8 mouse cellular contexts compared by ENCODE assay signal in the genomic region with DNA sequence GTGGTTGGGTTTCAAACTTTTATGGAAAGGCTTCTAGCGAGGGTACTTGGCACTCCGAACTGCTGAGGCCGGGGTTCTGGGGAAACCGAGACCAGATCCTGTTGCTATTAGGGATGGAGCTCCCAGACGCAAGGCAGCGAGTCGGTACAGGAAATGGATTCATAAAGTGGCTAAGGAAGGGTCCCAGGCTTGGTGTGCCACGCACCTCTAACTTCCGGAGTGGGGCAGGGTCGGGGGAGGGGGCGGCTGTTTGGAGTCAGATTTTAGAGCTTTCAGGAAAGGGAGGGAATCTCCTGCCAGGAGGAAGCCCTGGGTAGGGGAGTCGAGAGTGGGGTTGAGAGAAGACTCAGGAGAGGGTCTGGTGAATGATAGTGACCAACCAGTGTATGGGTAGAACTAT. TPM values are rescaled to one million over a fixed set of nuclear protein-coding genes. Genes with fewer than 3 reads are reported as not detected.
A peak's percentile ranks its signal among the peaks of the same experiment; 100 is the strongest.
DNase-seq lines count a peak whose midpoint lies in the region; ATAC-seq and TF ChIP-seq lines count a peak whose summit lies in the region.

No protein-coding gene starts in this region.

- H3K9ac ChIP-seq in kidney, postnatal 0 days (ENCODE audit: low read depth, low read length) = peak overlapping the region; percentile 68
- H3K9ac ChIP-seq in embryonic facial prominence, embryonic 12.5 days = peak overlapping the region; percentile 66
- H3K9ac ChIP-seq in limb, embryonic 13.5 days = peak overlapping the region; percentile 77
- peak overlapping the region; percentile 51 for H3K9ac ChIP-seq in stomach, embryonic 15.5 days

- TF ChIP-seq CTCF in kidney, postnatal 0 days (IDR thresholded peaks at IDR 0.05; ENCODE audit: low read depth) = no peak

- H3K4me1 ChIP-seq in kidney, postnatal 0 days (replicated peaks; ENCODE audit: insufficient read depth, low read length) = 0 out of 2 replicates have a peak, but pooled peaks cover 14% of the 10 kb centered on the region
- H3K4me1 ChIP-seq in embryonic facial prominence, embryonic 12.5 days = peaks cover 31% of the 10 kb centered on the region
- peaks cover 46% of the 10 kb centered on the region for H3K4me1 ChIP-seq in limb, embryonic 13.5 days
- H3K4me1 ChIP-seq in stomach, embryonic 15.5 days = peaks cover 28% of the 10 kb centered on the region

- peak overlapping the region; percentile 91 for H3K4me2 ChIP-seq in kidney, postnatal 0 days (ENCODE audit: low read length)
- H3K4me2 ChIP-seq in embryonic facial prominence, embryonic 12.5 days (replicated peaks) = peak overlapping the region; percentile 78
- H3K4me2 ChIP-seq in limb, embryonic 13.5 days (replicated peaks) = peak overlapping the region; percentile 92
- H3K4me2 ChIP-seq in stomach, embryonic 15.5 days = peak overlapping the region; percentile 87

- peaks cover 7% of the 10 kb centered on the region; the same call in 1 of the 2 replicates for H3K36me3 ChIP-seq in kidney, postnatal 0 days (ENCODE audit: insufficient read depth, low read length)
- H3K36me3 ChIP-seq in embryonic facial prominence, embryonic 12.5 days = peaks cover 42% of the 10 kb centered on the region
- peaks cover 39% of the 10 kb centered on the region for H3K36me3 ChIP-seq in limb, embryonic 13.5 days
- H3K36me3 ChIP-seq in stomach, embryonic 15.5 days = peaks cover 21% of the 10 kb centered on the region

- H3K4me3 ChIP-seq in kidney, postnatal 0 days (replicated peaks; ENCODE audit: low read depth, low read length) = peak overlapping the region; percentile 65
- peak overlapping the region; percentile 67 for H3K4me3 ChIP-seq in embryonic facial prominence, embryonic 12.5 days
- H3K4me3 ChIP-seq in limb, embryonic 13.5 days = peak overlapping the region; percentile 72
- H3K4me3 ChIP-seq in stomach, embryonic 15.5 days (replicated peaks) = peak overlapping the region; percentile 65

- H3K9me3 ChIP-seq in kidney, postnatal 0 days (replicated peaks; ENCODE audit: low read length) = no peaks in the 10 kb centered on the region
- no peaks in the 10 kb centered on the region for H3K9me3 ChIP-seq in embryonic facial prominence, embryonic 12.5 days
- H3K9me3 ChIP-seq in limb, embryonic 13.5 days = no peaks in the 10 kb centered on the region
- no peaks in the 10 kb centered on the region for H3K9me3 ChIP-seq in stomach, embryonic 15.5 days

- 2% methylated on average over 12 of the region's 12 CpGs for WGBS in kidney, postnatal 0 days
- under 1% methylated on average over 12 of the region's 12 CpGs for WGBS in embryonic facial prominence, embryonic 12.5 days
- under 1% methylated on average over 12 of the region's 12 CpGs for WGBS in limb, embryonic 13.5 days
- WGBS in stomach, embryonic 15.5 days = 1% methylated on average over 11 of the region's 12 CpGs

- DNase-seq in kidney, postnatal 0 days (ENCODE audit: low spot score) = peak; percentile 14
- no peak for DNase-seq in kidney, adult 8-10 months
- DNase-seq in left cerebral cortex, postnatal 4 days = no peak
- DNase-seq in adrenal gland, postnatal 4 days (ENCODE audit: low spot score in 2 of 2) = no peak
- no peak for DNase-seq in spleen, postnatal 36 days (ENCODE audit: low spot score in 2 of 2)

- intact Hi-C loops in left cerebral cortex, postnatal 4 days (cut with DNase I) = no loop called here

- H3K27ac ChIP-seq in kidney, postnatal 0 days = no peak overlapping the region
- H3K27ac ChIP-seq in embryonic facial prominence, embryonic 12.5 days = peak overlapping the region; percentile 88
- peak overlapping the region; percentile 85 for H3K27ac ChIP-seq in limb, embryonic 13.5 days
- peak overlapping the region; percentile 86; the same call in 1 of the 2 replicates for H3K27ac ChIP-seq in stomach, embryonic 15.5 days

- ATAC-seq in kidney, postnatal 0 days (replicated peaks; ENCODE audit: low FRiP score, low read depth) = no peak
- no peak for ATAC-seq in embryonic facial prominence, embryonic 12.5 days (ENCODE audit: insufficient number of reproducible peaks, insufficient read depth, low FRiP score, low TSS enrichment)
- no peak for ATAC-seq in limb, embryonic 13.5 days (ENCODE audit: low FRiP score, low read depth)
- ATAC-seq in stomach, embryonic 15.5 days (ENCODE audit: insufficient read depth, low FRiP score, low read depth) = no peak

- H3K27me3 ChIP-seq in kidney, postnatal 0 days (ENCODE audit: insufficient read depth, low read length) = no peaks in the 10 kb centered on the region
- H3K27me3 ChIP-seq in embryonic facial prominence, embryonic 12.5 days = no peaks in the 10 kb centered on the region
- no peaks in the 10 kb centered on the region for H3K27me3 ChIP-seq in limb, embryonic 13.5 days
- H3K27me3 ChIP-seq in stomach, embryonic 15.5 days (replicated peaks) = no peaks in the 10 kb centered on the region

RNA-seq across cellular contexts. Expression of a gene that starts 0.8 kb away (rescaled TPM):
- polyA plus RNA-seq in kidney, postnatal 0 days (2015; fragmentation: Nextera tagmentation; extraction: Ambion mirVana) = 46.6 and 51.4 TPM in 2 replicates
- polyA plus RNA-seq in embryonic facial prominence, embryonic 12.5 days (2016; fragmentation: Nextera tagmentation; extraction: Ambion mirVana) = 140 and 141 TPM in 2 replicates
- polyA plus RNA-seq in limb, embryonic 13.5 days (2015; fragmentation: Nextera tagmentation; extraction: Ambion mirVana) = 113 and 120 TPM in 2 replicates
- polyA plus RNA-seq in stomach, embryonic 15.5 days (2015; fragmentation: Nextera tagmentation; extraction: Ambion mirVana) = 106 and 121 TPM in 2 replicates
- 1 to 10 TPM; 6.2 to 6.5 TPM for total RNA-seq in left cerebral cortex, postnatal 4 days (2021)
- 10 to 100 TPM; 25.3 to 27.3 TPM for total RNA-seq in adrenal gland, postnatal 4 days (2021)

RNA-seq across cellular contexts. Expression of a gene that starts 26.0 kb away (rescaled TPM):
- polyA plus RNA-seq in kidney, postnatal 0 days (2015; fragmentation: Nextera tagmentation; extraction: Ambion mirVana) = 0.10 and 0.12 TPM in 2 replicates
- polyA plus RNA-seq in embryonic facial prominence, embryonic 12.5 days (2016; fragmentation: Nextera tagmentation; extraction: Ambion mirVana) = not detected in 2 replicates
- 0.05 and 0.13 TPM in 2 replicates for polyA plus RNA-seq in limb, embryonic 13.5 days (2015; fragmentation: Nextera tagmentation; extraction: Ambion mirVana)
- 14.5 and 18.0 TPM in 2 replicates for polyA plus RNA-seq in stomach, embryonic 15.5 days (2015; fragmentation: Nextera tagmentation; extraction: Ambion mirVana)
- total RNA-seq in left cerebral cortex, postnatal 4 days (2021) = 1 to 10 TPM; 2.8 to 3.1 TPM
- under 1 TPM in 1 of 2 experiments, not detected in 1; 0.22 TPM for total RNA-seq in adrenal gland, postnatal 4 days (2021)

RNA-seq across cellular contexts. Expression of a gene that starts 27.2 kb away (rescaled TPM):
- 85.7 and 96.3 TPM in 2 replicates for polyA plus RNA-seq in kidney, postnatal 0 days (2015; fragmentation: Nextera tagmentation; extraction: Ambion mirVana)
- 118 and 121 TPM in 2 replicates for polyA plus RNA-seq in embryonic facial prominence, embryonic 12.5 days (2016; fragmentation: Nextera tagmentation; extraction: Ambion mirVana)
- 125 and 134 TPM in 2 replicates for polyA plus RNA-seq in limb, embryonic 13.5 days (2015; fragmentation: Nextera tagmentation; extraction: Ambion mirVana)
- 115 and 118 TPM in 2 replicates for polyA plus RNA-seq in stomach, embryonic 15.5 days (2015; fragmentation: Nextera tagmentation; extraction: Ambion mirVana)
- 10 to 100 TPM; 96.5 to 96.6 TPM for total RNA-seq in left cerebral cortex, postnatal 4 days (2021)
- total RNA-seq in adrenal gland, postnatal 4 days (2021) = 10 to 100 TPM; 70.7 to 72.0 TPM

RNA-seq across cellular contexts. Expression of a gene that starts 27.3 kb away (rescaled TPM):
- 8.1 and 8.2 TPM in 2 replicates for polyA plus RNA-seq in kidney, postnatal 0 days (2015; fragmentation: Nextera tagmentation; extraction: Ambion mirVana)
- polyA plus RNA-seq in embryonic facial prominence, embryonic 12.5 days (2016; fragmentation: Nextera tagmentation; extraction: Ambion mirVana) = 18.5 and 19.1 TPM in 2 replicates
- 14.3 and 16.1 TPM in 2 replicates for polyA plus RNA-seq in limb, embryonic 13.5 days (2015; fragmentation: Nextera tagmentation; extraction: Ambion mirVana)
- 13.8 and 14.7 TPM in 2 replicates for polyA plus RNA-seq in stomach, embryonic 15.5 days (2015; fragmentation: Nextera tagmentation; extraction: Ambion mirVana)
- total RNA-seq in left cerebral cortex, postnatal 4 days (2021) = 1 to 10 TPM; 2.8 to 3.8 TPM
- total RNA-seq in adrenal gland, postnatal 4 days (2021) = 1 to 10 TPM; 7.1 to 8.1 TPM

RNA-seq across cellular contexts. Expression of a gene that starts 58.4 kb away (rescaled TPM):
- 975 and 1,004 TPM in 2 replicates for polyA plus RNA-seq in kidney, postnatal 0 days (2015; fragmentation: Nextera tagmentation; extraction: Ambion mirVana)
- 633 and 655 TPM in 2 replicates for polyA plus RNA-seq in embryonic facial prominence, embryonic 12.5 days (2016; fragmentation: Nextera tagmentation; extraction: Ambion mirVana)
- polyA plus RNA-seq in limb, embryonic 13.5 days (2015; fragmentation: Nextera tagmentation; extraction: Ambion mirVana) = 651 and 677 TPM in 2 replicates
- polyA plus RNA-seq in stomach, embryonic 15.5 days (2015; fragmentation: Nextera tagmentation; extraction: Ambion mirVana) = 708 and 737 TPM in 2 replicates
- 100 to 1,000 TPM; 202 to 220 TPM for total RNA-seq in left cerebral cortex, postnatal 4 days (2021)
- total RNA-seq in adrenal gland, postnatal 4 days (2021) = 100 to 1,000 TPM; 367 to 408 TPM

Comparison
In these comparisons a context has a peak if more than half of its experiments do, and no peak if none do; other contexts are left out.
1. RNA of a gene that starts 26.0 kb away (polyA plus RNA-seq): 14.5 to 18.0 TPM in stomach, embryonic 15.5 days; 0.10 to 0.12 TPM in kidney, postnatal 0 days, 0.05 to 0.13 TPM in limb, embryonic 13.5 days and not detected in embryonic facial prominence, embryonic 12.5 days; every median in the first group is over 10 times any median in the second.
2. Peak in every context shown above with its lines, with median percentiles within 50 percentile points of each other: H3K4me2 ChIP-seq, H3K4me3 ChIP-seq and H3K9ac ChIP-seq.